Mouse (Mus musculus) NIH3T3 (cell line): ENCODE measurements around the gene Ybx3.

Source experiments
- DNase-seq: peaks from one replicate; pipeline ENCODE4 v3.0.0-alpha.2; 2012; ENCODE audit warnings: low read depth

Ybx3 gene

GRCm38 (mm10) chr6:131388040-131389021 lies at the start of gene Ybx3:
TSS of gene Ybx3 (minus strand) at chr6:131388476.
- DNase-seq, result peak; percentile 91

- no peak for DNase-seq
Measured at GRCm38 (mm10) chr6:131436626-131437025, 48.4 kb upstream of the Ybx3 start.

- no peak for DNase-seq
Measured at GRCm38 (mm10) chr6:131434088-131434487, 45.8 kb upstream of the Ybx3 start.

GRCm38 (mm10) chr6:131433153-131434048 lies 45.1 kb upstream of the Ybx3 start:
- DNase-seq, result no peak

- DNase-seq, result peak; percentile 71
Measured at GRCm38 (mm10) chr6:131421572-131421971, 33.3 kb upstream of the Ybx3 start.

GRCm38 (mm10) chr6:131419614-131420013 lies 31.3 kb upstream of the Ybx3 start:
- DNase-seq, result no peak

- peak; percentile 91 for DNase-seq
Measured at GRCm38 (mm10) chr6:131418770-131419169, 30.5 kb upstream of the Ybx3 start.

GRCm38 (mm10) chr6:131411116-131411843 lies 23.0 kb upstream of the Ybx3 start:
- peak; percentile 57 for DNase-seq

GRCm38 (mm10) chr6:131406957-131407356 lies 18.7 kb upstream of the Ybx3 start:
- no peak for DNase-seq

GRCm38 (mm10) chr6:131405896-131406295 lies 17.6 kb upstream of the Ybx3 start:
- DNase-seq, result no peak

GRCm38 (mm10) chr6:131405174-131405573 lies 16.9 kb upstream of the Ybx3 start:
- no peak for DNase-seq

GRCm38 (mm10) chr6:131404260-131404659 lies 16.0 kb upstream of the Ybx3 start:
- DNase-seq, result peak; percentile 59

- DNase-seq, result peak; percentile 57
Measured at GRCm38 (mm10) chr6:131403036-131403435, 14.8 kb upstream of the Ybx3 start.

- DNase-seq, result no peak
Measured at GRCm38 (mm10) chr6:131402606-131403005, 14.3 kb upstream of the Ybx3 start.

- no peak for DNase-seq
Measured at GRCm38 (mm10) chr6:131401259-131401658, 13.0 kb upstream of the Ybx3 start.

- DNase-seq, result no peak
Measured at GRCm38 (mm10) chr6:131396650-131397049, 8.4 kb upstream of the Ybx3 start.

- no peak for DNase-seq
Measured at GRCm38 (mm10) chr6:131393873-131394660, 5.8 kb upstream of the Ybx3 start.

- DNase-seq, result peak; percentile 78
Measured at GRCm38 (mm10) chr6:131387221-131388039, 846 bp downstream of the Ybx3 start.

GRCm38 (mm10) chr6:131386416-131387019 lies 1.8 kb downstream of the Ybx3 start:
- DNase-seq, result no peak

- no peak for DNase-seq
Measured at GRCm38 (mm10) chr6:131385469-131385868, 2.8 kb downstream of the Ybx3 start.
